Mouse (Mus musculus) embryonic fibroblast, embryonic 13.5 days (primary cell): Measurements from ENCODE around the gene Agk.

ENCODE experiments used
- CTCF ChIP-seq: IDR thresholded peaks from 2 replicates; pipeline ENCODE4 v1.5.1; 2011; ENCODE audit warnings: mild to moderate bottlenecking, control low read depth, low read length, moderate library complexity, borderline replicate concordance; ENCODE audit not compliant: insufficient read depth
- POLR2A ChIP-seq: IDR thresholded peaks from 2 replicates; pipeline ENCODE4 v1.6.1; 2011; ENCODE audit warnings: low read depth, mild to moderate bottlenecking, control low read depth, low read length, moderate library complexity

GRCm38 (mm10) chr6:40353360-40353759 is 28.4 kb downstream of the Agk start:
- TF ChIP-seq POLR2A (no peak), CTCF (peak; percentile 21; the same call in 1 of the 2 replicates)
